Mouse (Mus musculus) regulatory T cell (primary cell): Measurements from ENCODE around the gene Adal.

Experiments
- in situ Hi-C: fragments of 300-600 bp; cut with MboI, MseI; formaldehyde crosslinking; loops from one replicate; pipeline ENCODE4 v1.15.1; 2025; ENCODE audit warnings: high pct_unique_total_duplicates

The Adal gene

GRCm38 (mm10) chr2:121170980-121171742 is 30.9 kb downstream of the Adal start, which contains the start of gene Zscan29:
TSS of gene Zscan29 (minus strand) at chr2:121171125.
- in situ Hi-C loops: no loop called here

- in situ Hi-C loops: no loop called here
These were observed 38.7 kb downstream of the Adal start for GRCm38 (mm10) chr2:121178828-121179479.

DNA sequence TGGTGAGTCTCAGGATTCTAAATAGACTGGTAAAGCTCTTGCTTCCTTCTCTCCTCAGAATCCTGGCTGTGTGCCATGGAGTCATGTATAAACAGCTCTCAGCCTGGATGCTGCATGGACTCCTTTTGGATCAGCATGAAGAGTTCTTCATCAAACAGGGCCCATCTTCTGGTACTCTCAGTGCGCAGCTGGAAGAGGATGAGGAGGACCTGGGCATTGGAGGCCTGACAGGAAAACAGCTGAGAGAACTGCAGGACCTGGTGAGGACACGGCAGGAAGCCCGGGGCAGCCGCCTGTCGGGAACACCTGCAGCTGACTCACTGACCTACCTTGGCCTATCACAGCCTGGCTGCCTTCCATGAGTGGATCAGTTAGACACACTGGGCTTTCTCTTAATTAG is 43.2 kb downstream of the Adal start:
- in situ Hi-C loops: no loop called here

DNA sequence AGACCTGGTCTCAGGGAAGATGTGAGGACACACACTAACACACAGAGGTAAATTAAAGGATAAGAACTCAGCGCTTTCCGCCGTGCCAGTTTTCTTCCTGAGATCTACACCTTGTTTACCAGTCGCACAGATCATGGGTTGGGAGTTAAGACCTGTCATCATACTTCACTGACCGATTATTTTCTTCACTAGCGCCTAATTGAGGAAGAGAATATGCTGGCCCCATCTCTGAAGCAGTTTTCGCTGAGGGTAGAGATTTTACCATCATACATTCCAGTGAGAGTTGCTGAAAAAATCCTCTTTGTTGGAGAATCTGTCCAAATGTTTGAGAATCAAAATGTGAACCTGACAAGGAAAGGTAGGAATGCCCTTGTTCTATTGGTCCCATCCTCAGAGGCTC is 43.9 kb downstream of the Adal start:
- in situ Hi-C loops: no loop called here

GRCm38 (mm10) chr2:121188530-121188929 is 48.3 kb downstream of the Adal start:
- in situ Hi-C loops: no loop called here

GRCm38 (mm10) chr2:121195466-121195865 is 55.2 kb downstream of the Adal start:
- in situ Hi-C loops: no loop called here

GRCm38 (mm10) chr2:121204276-121204675 is 64.0 kb downstream of the Adal start:
- in situ Hi-C loops: no loop called here
